Mouse (Mus musculus): ENCODE data around the gene Gipc3. TPM values are rescaled to one million over a fixed set of nuclear protein-coding genes. Genes with fewer than 3 reads are reported as not detected.
A peak's percentile ranks its signal among the peaks of the same experiment; 100 is the strongest.

Gipc3 gene
- total and polyA plus RNA-seq, 3 experiments: 0.08 to 0.09 TPM; not detected in 1

DNA sequence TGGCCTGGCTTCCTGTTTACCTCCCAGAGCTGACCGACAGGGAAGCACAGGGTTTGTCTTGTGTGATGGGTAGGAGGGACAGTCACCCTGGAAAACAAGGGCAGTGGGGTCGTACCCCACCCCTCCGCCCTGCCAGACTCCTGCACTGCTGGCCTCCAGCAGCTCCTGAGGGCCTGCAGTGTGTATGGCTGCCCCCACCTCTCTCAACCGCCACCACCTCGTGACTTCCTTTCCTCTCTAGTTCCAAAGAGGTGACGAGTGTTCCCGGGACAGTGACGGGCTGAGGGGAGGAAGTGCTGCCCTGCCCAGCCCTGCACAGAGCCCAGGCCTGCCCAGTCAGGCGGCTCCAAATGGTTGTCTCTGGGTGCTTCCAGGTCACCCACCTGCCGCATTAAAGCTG is 45.2 kb downstream of the Gipc3 start:
- DNase-seq (ENCODE audit: extremely low read depth): no peak
- Histone ChIP-seq H3K79me2 (replicated peaks; ENCODE audit: control insufficient read depth, extremely low read depth, insufficient read depth, poor library complexity, severe bottlenecking) (peaks cover 73% of the 10 kb centered on the region), H3K4me3 (replicated peaks in 1 of 3; ENCODE audit: low read depth in 2 of 3, low read length in 2 of 3, poor library complexity in 1 of 3) (peak overlapping the region in 2 of 3 experiments; percentile 22 to 33), H3K9ac (ENCODE audit: insufficient read depth, low read depth) (peak overlapping the region; percentile 35), H3K36me3 (replicated peaks in 1 of 2; ENCODE audit: control insufficient read depth in 1 of 2, insufficient read depth in 1 of 2, low read length in 1 of 2) (peaks cover 0 to 29% of the 10 kb centered on the region in 2 experiments), H3K4me1 (ENCODE audit: control insufficient read depth in 1 of 2, insufficient read depth in 2 of 2) (peaks cover 68 to 92% of the 10 kb centered on the region in 2 experiments), H3K27ac (ENCODE audit: insufficient read depth, low read depth) (peak overlapping the region; percentile 87), H3K4me2 (ENCODE audit: insufficient read depth, low read depth, poor library complexity, severe bottlenecking) (peak overlapping the region; percentile 77), H3K9me3 (replicated peaks; ENCODE audit: low read length) (no peaks in the 10 kb centered on the region), H3K27me3 (replicated peaks) (no peaks in the 10 kb centered on the region)
- in situ Hi-C loops (cut with MboI; ENCODE audit: low pct_ligation_motif_present, low pct_unique_long_range_greater_than_20kb, low sequenced_read_pairs) (no loop called here), dilution Hi-C loops (cut with MboI; ENCODE audit: extremely low pct_ligation_motif_present, extremely low pct_unique_long_range_greater_than_20kb, low sequenced_read_pairs) (no loop called here)
- TF ChIP-seq NELFE (IDR thresholded peaks at IDR 0.05; ENCODE audit: low read depth, low read length) (peak; percentile 0; the same call in 1 of the 2 replicates), HCFC1 (IDR thresholded peaks at IDR 0.05; ENCODE audit: low read depth, low read length) (no peak), MAX (IDR thresholded peaks at IDR 0.05; ENCODE audit: low read length) (0 out of 2 replicates have a peak, but pooled peaks have one; percentile 17), POLR2A (IDR thresholded peaks at IDR 0.05; ENCODE audit: low read depth, low read length) (peak; percentile 31; the same call in 1 of the 2 replicates), NRF1 (IDR thresholded peaks at IDR 0.05; ENCODE audit: low read depth, low read length) (peak; percentile 14; the same call in 1 of the 2 replicates)

DNA sequence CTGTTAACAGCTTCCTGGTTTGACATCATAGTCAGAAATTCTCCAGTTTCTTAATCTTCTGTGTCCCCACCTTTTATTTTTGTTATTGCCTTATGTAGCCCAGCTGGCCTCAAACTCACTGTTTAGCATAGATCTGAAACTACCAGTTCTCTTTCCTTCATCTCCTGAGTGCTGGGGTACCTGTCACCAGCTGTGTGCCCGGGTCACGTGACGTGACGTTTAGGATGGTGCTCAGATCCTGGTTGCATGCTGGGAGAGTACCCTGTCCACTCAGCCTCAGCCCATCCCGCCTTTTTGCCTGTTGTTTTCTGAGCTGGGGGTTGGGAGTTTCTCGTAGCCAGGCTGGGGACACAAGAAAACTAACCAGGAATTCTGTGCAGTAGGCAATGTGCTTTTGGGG is 45.8 kb downstream of the Gipc3 start:
- Histone ChIP-seq H3K9me3 (replicated peaks; ENCODE audit: low read length) (no peaks in the 10 kb centered on the region), H3K4me2 (ENCODE audit: insufficient read depth, low read depth, poor library complexity, severe bottlenecking) (peak overlapping the region; percentile 77), H3K4me1 (ENCODE audit: control insufficient read depth in 1 of 2, insufficient read depth in 2 of 2) (peaks cover 62 to 88% of the 10 kb centered on the region in 2 experiments), H3K79me2 (replicated peaks; ENCODE audit: control insufficient read depth, extremely low read depth, insufficient read depth, poor library complexity, severe bottlenecking) (peaks cover 70% of the 10 kb centered on the region), H3K27ac (ENCODE audit: insufficient read depth, low read depth) (peak overlapping the region; percentile 87), H3K36me3 (replicated peaks in 1 of 2; ENCODE audit: control insufficient read depth in 1 of 2, insufficient read depth in 1 of 2, low read length in 1 of 2) (peaks cover 0 to 29% of the 10 kb centered on the region in 2 experiments), H3K9ac (ENCODE audit: insufficient read depth, low read depth) (peak overlapping the region; percentile 35), H3K27me3 (replicated peaks) (no peaks in the 10 kb centered on the region), H3K4me3 (replicated peaks in 1 of 3; ENCODE audit: low read depth in 2 of 3, low read length in 2 of 3, poor library complexity in 1 of 3) (peak overlapping the region in 2 of 3 experiments; percentile 22 to 33)
- peak; percentile 78 for DNase-seq (ENCODE audit: extremely low read depth)
- dilution Hi-C loops (cut with MboI; ENCODE audit: extremely low pct_ligation_motif_present, extremely low pct_unique_long_range_greater_than_20kb, low sequenced_read_pairs): no loop called here
- peak; percentile 9; the same call in 1 of the 2 replicates for TF ChIP-seq CHD2 (IDR thresholded peaks at IDR 0.05; ENCODE audit: low read length)
- TF ChIP-seq POLR2AphosphoS2 (IDR thresholded peaks at IDR 0.05; ENCODE audit: low read depth, low read length): no peak
- TF ChIP-seq SMC3 (IDR thresholded peaks at IDR 0.05; ENCODE audit: low read depth, low read length): no peak
- TF ChIP-seq MYC (IDR thresholded peaks at IDR 0.05; ENCODE audit: low read depth, low read length): no peak
- TF ChIP-seq MAX (IDR thresholded peaks at IDR 0.05; ENCODE audit: low read length): peak; percentile 91
- TF ChIP-seq RCOR1 (conservative IDR thresholded peaks at IDR 0.05; ENCODE audit: low read depth, low read length): no peak
- peak; percentile 72 for TF ChIP-seq EP300 (IDR thresholded peaks at IDR 0.05; ENCODE audit: low read length)
- TF ChIP-seq MXI1 (IDR thresholded peaks at IDR 0.05; ENCODE audit: low read depth, low read length): no peak
- no peak for TF ChIP-seq GABPA (IDR thresholded peaks at IDR 0.05; ENCODE audit: insufficient replicate concordance, low read depth, low read length)
- no peak for TF ChIP-seq NRF1 (IDR thresholded peaks at IDR 0.05; ENCODE audit: low read depth, low read length)
- TF ChIP-seq SIN3A (IDR thresholded peaks at IDR 0.05; ENCODE audit: low read length): peak; percentile 91
- no peak for TF ChIP-seq CHD1 (IDR thresholded peaks at IDR 0.05; ENCODE audit: low read depth, low read length)
- no peak for TF ChIP-seq KAT2A (IDR thresholded peaks at IDR 0.05; ENCODE audit: insufficient replicate concordance, low read length)
- TF ChIP-seq USF1 (IDR thresholded peaks at IDR 0.05; ENCODE audit: low read depth, low read length): peak; percentile 93
- TF ChIP-seq TCF12 (IDR thresholded peaks at IDR 0.05; ENCODE audit: low read depth, low read length): peak; percentile 74
- TF ChIP-seq MAFK (IDR thresholded peaks at IDR 0.05; ENCODE audit: insufficient replicate concordance, low read length): no peak
- peak; percentile 98 for TF ChIP-seq BHLHE40 (IDR thresholded peaks at IDR 0.05; ENCODE audit: low read depth, low read length)
- TF ChIP-seq MEF2A (IDR thresholded peaks at IDR 0.05; ENCODE audit: borderline replicate concordance, low read depth, low read length): peak; percentile 41; the same call in 1 of the 2 replicates
- TF ChIP-seq POLR2A (IDR thresholded peaks at IDR 0.05; ENCODE audit: low read depth, low read length): 0 out of 2 replicates have a peak, but pooled peaks have one; percentile 12
- no peak for TF ChIP-seq CTCF (conservative IDR thresholded peaks at IDR 0.05 in 1 of 2, IDR thresholded peaks at IDR 0.05 in 1 of 2; ENCODE audit: low read depth in 2 of 2, low read length in 2 of 2)
- no peak for TF ChIP-seq UBTF (IDR thresholded peaks at IDR 0.05; ENCODE audit: low read depth, low read length)
- TF ChIP-seq E2F4 (IDR thresholded peaks at IDR 0.05; ENCODE audit: insufficient replicate concordance, low read depth, low read length): no peak
- TF ChIP-seq ELF1 (IDR thresholded peaks at IDR 0.05; ENCODE audit: low read depth, low read length): peak; percentile 47
- peak; percentile 94 for TF ChIP-seq USF2 (conservative IDR thresholded peaks at IDR 0.05; ENCODE audit: low read depth, low read length)
- no peak for TF ChIP-seq PAX5 (IDR thresholded peaks at IDR 0.05; ENCODE audit: low read length)
- TF ChIP-seq ETS1 (conservative IDR thresholded peaks at IDR 0.05; ENCODE audit: low read depth, low read length): peak; percentile 90
- peak; percentile 79 for TF ChIP-seq IRF4 (IDR thresholded peaks at IDR 0.05; ENCODE audit: low read depth, low read length)
- in situ Hi-C loops (cut with MboI; ENCODE audit: low pct_ligation_motif_present, low pct_unique_long_range_greater_than_20kb, low sequenced_read_pairs): no loop called here
